Mouse (Mus musculus) spleen, embryonic (tissue): Measurements from ENCODE around the gene Etnk1.

Experiments
- CTCF ChIA-PET: fragments of 350-600 bp; sonication (Branson Sonifier 250); formaldehyde crosslinking; loops from one replicate; lab custom pipeline; 2022; lab: Charles Lee

The Etnk1 gene

DNA sequence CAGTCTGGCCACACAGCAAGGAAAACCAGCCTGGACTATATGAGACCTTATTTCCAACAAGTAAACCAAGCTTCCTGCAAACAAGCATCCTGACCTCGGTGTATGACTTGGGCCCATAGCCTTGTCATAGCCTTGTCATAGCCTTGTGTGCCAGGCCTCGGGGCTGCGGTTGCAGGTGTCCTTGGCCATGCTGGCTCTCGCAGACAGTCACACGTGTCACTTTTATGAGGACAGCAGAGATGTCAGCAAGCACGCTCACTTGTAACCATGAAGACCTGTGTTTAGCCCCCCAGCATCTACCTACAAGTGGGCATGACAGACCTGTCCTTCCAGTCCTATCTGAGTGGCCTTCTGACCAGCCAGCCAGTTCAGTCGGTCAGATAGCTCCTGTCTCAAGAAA lies 31.4 kb downstream of the Etnk1 start:
- CTCF ChIA-PET, result interaction anchor here (1.0 kb wide), 1 partner anchor 124 kb away, joined by 3 read pairs; no protein-coding TSS in a partner anchor

DNA sequence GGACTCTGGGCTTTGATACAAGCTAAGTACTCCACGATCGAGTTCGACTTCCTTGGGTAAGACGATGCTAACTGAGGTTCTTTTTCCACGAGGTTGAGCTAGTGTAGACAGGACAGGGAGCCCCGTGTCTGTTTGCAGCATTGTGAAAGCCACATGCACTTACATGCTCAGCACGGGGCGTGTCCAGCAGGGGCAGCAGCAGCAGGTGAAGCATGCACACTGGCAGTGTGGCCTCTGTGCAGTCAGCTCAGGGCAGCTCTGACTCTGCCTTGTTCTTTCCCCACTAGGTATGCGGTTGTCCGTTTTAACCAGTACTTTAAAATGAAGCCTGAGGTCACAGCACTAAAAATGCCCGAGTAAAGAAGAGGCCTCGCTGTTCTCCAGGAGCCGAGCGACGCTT lies 36.1 kb downstream of the Etnk1 start:
- CTCF ChIA-PET, result no interaction called here

DNA sequence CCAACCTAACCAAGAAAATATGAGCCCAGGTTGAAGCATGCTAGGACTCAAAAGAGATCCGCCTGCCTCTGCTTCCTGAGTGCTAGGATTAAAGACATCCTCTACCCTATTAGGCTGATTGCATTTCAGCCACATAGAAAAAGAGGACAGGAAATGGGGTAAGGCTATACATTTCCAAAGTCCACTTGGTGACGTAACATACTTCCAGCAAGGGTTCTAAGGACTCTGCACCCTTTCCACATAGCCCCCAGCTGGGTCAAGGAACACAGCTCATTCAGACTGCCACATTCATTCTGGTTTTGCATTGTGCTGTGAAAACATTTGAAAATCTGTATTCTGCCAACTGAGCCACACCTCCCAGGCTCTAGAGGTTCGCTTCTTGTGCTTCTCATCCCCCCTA lies 41.9 kb downstream of the Etnk1 start:
- CTCF ChIA-PET, result no interaction called here

- CTCF ChIA-PET, result no interaction called here
Observed at GRCm38 (mm10) chr6:143212766-143213165, 45.7 kb downstream of the Etnk1 start.

GRCm38 (mm10) chr6:143213461-143213860 lies 46.4 kb downstream of the Etnk1 start:
- CTCF ChIA-PET, result no interaction called here

DNA sequence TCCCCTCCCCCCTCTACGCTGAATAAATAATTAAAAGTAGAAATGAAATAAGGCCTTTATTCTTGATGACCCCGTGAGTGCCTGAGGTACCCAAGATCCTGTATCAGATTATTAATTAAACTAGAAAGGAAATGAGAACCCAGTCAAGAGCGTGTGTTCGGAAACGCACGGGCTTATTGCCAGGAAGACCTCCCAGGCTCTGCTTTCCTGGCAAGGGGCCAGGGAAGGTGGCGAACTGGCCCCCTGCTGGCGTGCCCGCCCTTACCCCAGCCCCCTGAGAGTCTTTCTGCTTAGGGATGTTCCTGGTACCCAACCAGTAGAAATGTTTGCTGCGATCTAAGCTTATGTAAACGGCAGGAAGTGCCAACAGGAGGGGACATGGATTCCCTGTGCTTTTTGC lies 49.2 kb downstream of the Etnk1 start:
- CTCF ChIA-PET, result no interaction called here

DNA sequence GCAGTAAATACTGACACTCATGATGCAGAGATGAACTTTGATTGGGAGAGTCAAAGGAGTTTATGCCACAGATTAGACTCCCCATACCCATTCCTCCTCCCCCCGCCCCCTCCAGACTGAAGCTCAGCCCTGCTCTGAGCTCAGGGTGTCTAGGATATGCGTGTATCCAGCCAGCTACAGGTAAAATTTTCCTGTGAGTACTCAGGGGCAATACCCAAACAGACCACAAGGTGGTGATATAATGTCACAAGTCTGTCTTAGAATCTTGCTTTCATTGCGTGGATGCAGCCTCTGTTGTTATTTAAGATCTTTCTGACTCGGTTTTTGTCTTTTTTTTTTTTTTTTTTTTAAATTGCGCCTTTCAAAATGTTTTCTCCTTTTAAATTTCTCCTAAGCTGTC lies 52.3 kb downstream of the Etnk1 start:
- CTCF ChIA-PET, result interaction anchor here (0.6 to 0.7 kb wide), 6 partner anchors 10 to 1244 kb away, joined by 3 to 11 read pairs (median 6); no protein-coding TSS in a partner anchor

- CTCF ChIA-PET, result interaction anchor here (0.7 kb wide), 1 partner anchor 391 kb away, joined by 3 read pairs; no protein-coding TSS in a partner anchor
Observed at GRCm38 (mm10) chr6:143221245-143221644, 54.2 kb downstream of the Etnk1 start.

DNA sequence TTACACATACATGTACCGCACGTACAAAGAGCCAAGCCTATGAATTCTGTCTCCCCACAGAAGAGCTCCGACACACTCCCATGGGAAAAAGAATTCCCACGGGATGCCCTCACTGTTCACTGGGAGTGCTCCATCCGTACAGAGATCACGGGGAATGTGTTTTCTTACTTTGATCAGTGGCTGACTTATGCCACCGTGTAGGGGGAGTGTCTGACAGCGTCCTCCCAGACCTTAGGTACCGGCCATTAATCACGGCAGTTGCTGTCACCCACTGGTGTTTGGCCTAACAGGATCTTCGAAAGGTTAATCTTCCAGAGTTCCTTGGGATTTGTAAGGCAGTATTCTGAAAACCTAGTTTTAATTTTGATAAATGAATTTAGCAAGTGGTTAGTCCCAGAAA lies 57.0 kb downstream of the Etnk1 start:
- CTCF ChIA-PET, result no interaction called here

DNA sequence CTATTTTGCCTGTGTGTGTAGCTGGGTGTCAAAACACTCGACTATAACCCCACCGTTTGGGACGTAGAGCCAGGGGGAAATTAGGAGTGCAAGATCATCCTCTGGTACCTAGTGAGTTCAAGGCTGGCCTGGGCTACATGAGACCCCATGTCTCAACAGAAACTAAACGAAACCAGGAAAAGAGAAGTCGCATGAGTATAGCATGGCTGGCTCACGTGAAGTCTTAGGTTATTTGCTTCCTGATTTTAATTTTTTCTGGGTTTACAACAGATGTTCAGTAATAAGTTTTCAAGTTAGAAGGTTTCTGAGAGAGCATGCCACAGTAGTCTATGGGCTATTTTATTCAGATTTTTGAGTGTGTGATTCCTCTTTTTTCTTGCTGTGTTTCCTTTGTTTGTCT lies 57.9 kb downstream of the Etnk1 start:
- CTCF ChIA-PET, result no interaction called here

GRCm38 (mm10) chr6:143228696-143229095 lies 61.7 kb downstream of the Etnk1 start:
- CTCF ChIA-PET, result no interaction called here

DNA sequence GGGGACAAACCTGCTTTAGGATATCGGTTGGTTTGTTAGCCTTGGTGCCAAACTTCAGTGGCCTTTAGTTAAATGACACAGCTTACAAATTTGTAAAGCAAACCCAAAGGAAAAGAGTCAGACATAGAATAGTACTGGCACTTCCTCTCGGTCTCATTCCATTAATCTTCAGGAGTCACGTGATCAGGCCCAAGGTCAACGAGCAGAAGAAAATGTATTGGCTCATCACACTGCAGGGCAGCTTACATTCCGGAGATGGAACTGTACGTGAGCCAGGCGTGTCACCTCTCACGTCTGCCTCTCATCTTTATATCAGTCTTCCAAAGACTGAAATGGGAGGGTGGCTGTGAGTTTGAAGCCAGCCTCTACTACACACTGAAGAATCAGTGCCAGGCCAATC lies 62.9 kb downstream of the Etnk1 start:
- CTCF ChIA-PET, result interaction anchor here (0.6 kb wide), 1 partner anchor 10 kb away, joined by 4 read pairs; no protein-coding TSS in a partner anchor

- CTCF ChIA-PET, result no interaction called here
Observed at GRCm38 (mm10) chr6:143230888-143231287, 63.9 kb downstream of the Etnk1 start.

DNA sequence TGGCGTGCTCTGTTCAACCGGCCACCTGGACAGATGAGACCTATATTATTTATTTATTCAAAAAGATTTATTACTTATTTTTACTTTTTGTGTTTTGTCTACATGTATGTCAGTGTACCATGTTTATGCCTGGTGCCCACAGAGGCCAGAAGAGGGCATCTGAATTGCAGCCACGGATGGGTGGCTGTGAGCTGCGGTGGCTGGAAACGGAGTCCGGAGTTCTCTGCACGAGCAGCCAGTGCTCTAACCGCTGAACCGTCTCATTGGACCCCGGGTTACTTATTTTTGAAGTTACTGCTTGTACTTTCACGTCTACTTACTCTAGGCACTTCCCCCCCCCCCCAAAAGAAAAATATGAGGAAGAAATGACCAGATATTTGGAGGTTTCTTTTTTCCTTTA lies 65.7 kb downstream of the Etnk1 start:
- CTCF ChIA-PET, result interaction anchor here (0.7 kb wide), 1 partner anchor 1588 kb away, joined by 3 read pairs; no protein-coding TSS in a partner anchor

- CTCF ChIA-PET, result no interaction called here
Observed at GRCm38 (mm10) chr6:143234868-143235267, 67.8 kb downstream of the Etnk1 start.

DNA sequence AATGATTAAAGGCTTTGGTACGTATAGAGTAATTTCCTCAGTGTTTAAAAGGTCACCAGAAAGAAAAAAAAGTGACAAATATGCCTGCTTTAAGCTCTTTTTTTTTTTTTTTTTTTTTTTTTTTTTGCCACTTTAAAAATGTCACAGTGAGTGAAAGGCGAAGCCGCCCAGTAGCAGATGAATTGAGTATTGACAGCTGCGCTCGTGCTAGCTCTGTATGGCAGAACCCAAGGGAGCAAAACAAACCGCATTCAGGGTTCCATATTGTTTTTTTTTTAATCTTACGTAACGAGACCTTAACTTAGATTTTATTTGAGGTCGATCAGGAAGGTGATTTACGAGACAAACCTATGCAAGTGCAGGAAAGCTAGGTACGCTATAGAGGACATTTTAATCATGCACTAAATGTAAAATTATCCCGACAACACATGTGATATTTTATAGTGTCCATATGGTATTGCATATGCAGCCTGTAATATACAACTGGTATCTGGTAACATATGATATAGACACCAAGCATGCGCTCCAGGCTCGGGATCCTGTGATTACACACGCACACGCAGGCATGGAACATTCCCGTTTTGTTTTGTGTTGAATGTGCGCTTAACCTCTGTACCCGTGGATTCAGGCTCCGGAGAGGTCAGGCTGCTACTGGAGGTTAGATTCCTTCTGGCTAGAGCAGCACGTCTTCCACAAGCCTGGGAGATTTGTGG lies 72.5 kb downstream of the Etnk1 start:
- CTCF ChIA-PET, result no interaction called here

DNA sequence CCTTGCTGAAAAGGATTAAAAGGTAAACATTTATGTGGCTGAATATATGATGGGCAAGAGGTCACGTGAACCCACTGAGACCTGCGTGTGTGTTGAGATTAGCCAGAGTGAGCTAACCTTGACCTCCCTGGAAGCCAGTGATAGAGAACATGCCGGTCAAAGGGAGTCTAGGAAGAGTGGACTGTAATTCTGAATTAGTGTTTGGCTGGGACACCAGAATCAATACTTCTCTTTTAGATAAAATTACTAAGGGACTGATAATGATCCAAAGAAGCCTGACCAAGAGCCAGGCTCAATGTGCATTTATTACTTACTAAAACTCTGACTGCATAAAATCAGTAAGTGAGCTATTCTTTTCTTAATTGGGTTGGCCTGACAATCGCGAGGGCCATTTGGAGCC lies 76.2 kb downstream of the Etnk1 start:
- CTCF ChIA-PET, result no interaction called here

DNA sequence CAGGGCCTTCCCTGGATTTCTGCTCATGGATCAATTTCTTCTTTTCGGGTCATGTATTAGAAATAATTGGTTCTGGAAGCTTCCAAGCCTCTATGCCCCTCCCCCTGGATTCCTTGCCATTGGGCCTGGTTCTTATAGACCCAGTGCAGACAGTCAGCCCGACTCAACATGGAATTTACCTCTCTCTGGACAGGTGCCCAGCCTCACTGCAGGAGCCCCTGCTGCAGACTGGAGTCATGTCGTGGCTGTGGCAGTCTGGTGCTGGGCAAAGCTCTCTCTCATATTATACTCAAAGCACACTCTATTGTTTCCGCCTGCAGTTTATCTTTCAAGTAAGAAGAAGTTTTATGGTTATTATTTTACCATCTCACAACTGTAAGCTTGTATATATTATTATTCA lies 90.9 kb downstream of the Etnk1 start:
- CTCF ChIA-PET, result no interaction called here

- CTCF ChIA-PET, result no interaction called here
Observed at GRCm38 (mm10) chr6:143259169-143259629, 92.2 kb downstream of the Etnk1 start.

DNA sequence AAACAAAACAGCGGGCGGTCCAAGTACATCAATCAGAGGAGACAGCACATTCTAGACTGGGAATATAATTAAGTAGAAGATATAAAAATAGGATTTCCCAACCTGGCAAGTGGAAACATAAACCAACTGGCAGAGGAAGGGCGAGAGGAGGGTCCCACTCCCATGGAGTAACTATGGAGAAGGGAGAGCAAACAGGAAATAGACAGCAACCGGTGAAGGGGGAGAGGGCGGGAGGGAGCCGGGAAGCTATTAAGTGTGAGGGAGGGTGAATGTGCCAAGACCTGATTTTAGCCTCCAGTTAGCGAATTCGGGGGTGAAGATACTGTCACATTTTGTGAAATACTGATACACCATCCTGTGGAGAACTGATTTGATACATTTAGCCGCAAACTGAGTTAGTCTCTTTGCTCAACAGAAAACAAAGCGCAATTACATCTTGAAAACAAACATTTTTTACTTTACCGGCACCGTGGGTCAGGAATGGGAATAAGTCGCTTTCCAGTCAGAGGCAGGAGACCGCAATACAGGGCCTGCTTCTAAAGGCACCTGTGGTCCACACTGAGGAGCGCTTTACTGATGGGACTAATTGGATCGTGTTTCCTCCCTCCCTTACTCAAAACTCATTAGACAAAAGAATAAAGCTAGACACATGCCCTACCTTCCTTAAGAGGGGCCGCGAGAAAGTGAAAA lies 93.0 kb downstream of the Etnk1 start:
- CTCF ChIA-PET, result no interaction called here

- CTCF ChIA-PET, result no interaction called here
Observed at GRCm38 (mm10) chr6:143260560-143261288, 93.7 kb downstream of the Etnk1 start.

DNA sequence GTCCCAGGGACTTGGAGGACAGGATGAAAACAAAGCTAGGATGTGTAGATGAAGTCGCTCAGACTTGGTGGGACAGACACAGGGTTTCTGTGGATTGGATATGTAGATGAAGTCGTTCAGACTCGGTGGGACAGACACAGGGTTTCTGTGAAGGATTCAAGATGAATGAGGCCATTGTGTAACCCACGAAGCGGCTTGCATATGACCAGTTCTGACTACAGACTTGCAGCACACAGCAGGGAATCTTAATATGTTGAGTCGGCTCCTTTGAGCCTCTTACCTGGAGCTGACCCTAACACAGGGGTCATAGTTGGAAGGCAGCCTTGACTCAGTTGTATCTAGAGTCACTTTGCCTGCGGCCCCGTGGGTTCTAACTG lies 94.3 kb downstream of the Etnk1 start:
- CTCF ChIA-PET, result no interaction called here
